Mouse (Mus musculus) bone marrow, adult 2 months (tissue): ENCODE measurements around the gene Egfl7.

ENCODE experiments used
- CTCF ChIP-seq: fragments of 200-500 bp; IDR thresholded peaks from 2 replicates; pipeline ENCODE4 v1.5.1; 2011; ENCODE audit warnings: low read length, control low read depth; ENCODE audit not compliant: control insufficient read depth, insufficient read depth
- POLR2A ChIP-seq: fragments of 200-500 bp; IDR thresholded peaks from 2 replicates; pipeline ENCODE4 v1.6.1; 2011; ENCODE audit warnings: low read depth, mild to moderate bottlenecking, control low read depth, low read length, borderline replicate concordance; ENCODE audit not compliant: control insufficient read depth

- TF ChIP-seq POLR2A = no peak
- TF ChIP-seq CTCF = no peak
Observed at GRCm38 (mm10) chr2:26625419-26625818, 45.6 kb downstream of the Egfl7 start.
